Mouse (Mus musculus): ENCODE results near the gene Chka. TPM values are rescaled to one million over a fixed set of nuclear protein-coding genes. Genes with fewer than 3 reads are reported as not detected.

Chka gene
- total RNA-seq (2012; rRNA removed): 79.6 and 86.1 TPM in 2 replicates

GRCm38 (mm10) chr19:3851502-3851962, at the start of gene Chka:
Chka (plus strand) TSS chr19:3851773.
- peak; percentile 59; the same call in 1 of the 2 replicates for TF ChIP-seq HCFC1 (IDR thresholded peaks at IDR 0.05; ENCODE audit: borderline replicate concordance, insufficient read depth, low read length)
- TF ChIP-seq ZC3H11A (IDR thresholded peaks at IDR 0.05; ENCODE audit: borderline replicate concordance, low read depth, low read length): no peak
- Histone ChIP-seq H3K9me3 (ENCODE audit: control insufficient read depth, insufficient read depth, low read depth, low read length) (no peaks in the 10 kb centered on the region), H3K9ac (ENCODE audit: insufficient read depth, low read depth, low read length, poor library complexity, severe bottlenecking) (peak within 1 kb of the TSS; percentile 95), H3K4me1 (ENCODE audit: control insufficient read depth in 2 of 2, insufficient read depth in 2 of 2, low read length in 2 of 2, poor library complexity in 1 of 2) (peaks cover 4 to 20% of the 10 kb centered on the region in 2 experiments; a peak in 2 of 4 replicates), H3K27ac (ENCODE audit: insufficient read depth, low read depth, low read length, poor library complexity, severe bottlenecking) (peak within 1 kb of the TSS; percentile 89), H3K4me3 (ENCODE audit: insufficient read depth in 1 of 2, low read depth in 1 of 2, low read length in 2 of 2, poor library complexity in 1 of 2, severe bottlenecking in 1 of 2) (peak within 1 kb of the TSS; percentile 90), H3K36me3 (ENCODE audit: control insufficient read depth, insufficient read depth, low read length, poor library complexity, severe bottlenecking) (no peaks in the 10 kb centered on the region)
- peak; percentile 97 for DNase-seq (ENCODE audit: low read depth, low spot score)
- in situ Hi-C loops (cut with MboI; ENCODE audit: low sequenced_read_pairs in 2 of 2, unreplicated experiment in 2 of 2): no loop called here

- Histone ChIP-seq H3K4me3 (ENCODE audit: insufficient read depth in 1 of 2, low read depth in 1 of 2, low read length in 2 of 2, poor library complexity in 1 of 2, severe bottlenecking in 1 of 2) (no peak overlapping the region), H3K4me1 (ENCODE audit: control insufficient read depth in 2 of 2, insufficient read depth in 2 of 2, low read length in 2 of 2, poor library complexity in 1 of 2) (no peaks in the 10 kb centered on the region), H3K27ac (ENCODE audit: insufficient read depth, low read depth, low read length, poor library complexity, severe bottlenecking) (no peak overlapping the region), H3K36me3 (ENCODE audit: control insufficient read depth, insufficient read depth, low read length, poor library complexity, severe bottlenecking) (peaks cover 17% of the 10 kb centered on the region), H3K9ac (ENCODE audit: insufficient read depth, low read depth, low read length, poor library complexity, severe bottlenecking) (no peak overlapping the region), H3K9me3 (ENCODE audit: control insufficient read depth, insufficient read depth, low read depth, low read length) (no peaks in the 10 kb centered on the region)
- DNase-seq (ENCODE audit: low read depth, low spot score): no peak
- no peak for TF ChIP-seq ZC3H11A (IDR thresholded peaks at IDR 0.05; ENCODE audit: borderline replicate concordance, low read depth, low read length)
- TF ChIP-seq MAFK (IDR thresholded peaks at IDR 0.05; ENCODE audit: insufficient read depth, low read depth, low read length): no peak
- TF ChIP-seq HCFC1 (IDR thresholded peaks at IDR 0.05; ENCODE audit: borderline replicate concordance, insufficient read depth, low read length): no peak
- TF ChIP-seq CHD2 (IDR thresholded peaks at IDR 0.05; ENCODE audit: low read depth, low read length): no peak
- no peak for TF ChIP-seq ZNF384 (IDR thresholded peaks at IDR 0.05; ENCODE audit: low read depth, low read length)
- in situ Hi-C loops (cut with MboI; ENCODE audit: low sequenced_read_pairs in 2 of 2, unreplicated experiment in 2 of 2): no loop called here
Measured at GRCm38 (mm10) chr19:3805526-3805925, 46.0 kb upstream of the Chka start.

GRCm38 (mm10) chr19:3810536-3811233, 40.9 kb upstream of the Chka start:
- TF ChIP-seq HCFC1 (IDR thresholded peaks at IDR 0.05; ENCODE audit: borderline replicate concordance, insufficient read depth, low read length): no peak
- TF ChIP-seq ZC3H11A (IDR thresholded peaks at IDR 0.05; ENCODE audit: borderline replicate concordance, low read depth, low read length): no peak
- no peak for TF ChIP-seq ZNF384 (IDR thresholded peaks at IDR 0.05; ENCODE audit: low read depth, low read length)
- no peak for TF ChIP-seq MAFK (IDR thresholded peaks at IDR 0.05; ENCODE audit: insufficient read depth, low read depth, low read length)
- TF ChIP-seq CHD2 (IDR thresholded peaks at IDR 0.05; ENCODE audit: low read depth, low read length): no peak

GRCm38 (mm10) chr19:3814461-3814860, 37.1 kb upstream of the Chka start:
- no peak overlapping the region for H3K9ac ChIP-seq (ENCODE audit: insufficient read depth, low read depth, low read length, poor library complexity, severe bottlenecking)
- peaks cover 0 to 2% of the 10 kb centered on the region in 2 experiments; a peak in 1 of 4 replicates for H3K4me1 ChIP-seq (ENCODE audit: control insufficient read depth in 2 of 2, insufficient read depth in 2 of 2, low read length in 2 of 2, poor library complexity in 1 of 2)
- no peak overlapping the region for H3K4me3 ChIP-seq (ENCODE audit: insufficient read depth in 1 of 2, low read depth in 1 of 2, low read length in 2 of 2, poor library complexity in 1 of 2, severe bottlenecking in 1 of 2)
- H3K36me3 ChIP-seq (ENCODE audit: control insufficient read depth, insufficient read depth, low read length, poor library complexity, severe bottlenecking): peaks cover 8% of the 10 kb centered on the region; the same call in 1 of the 2 replicates
- no peak for TF ChIP-seq CHD2 (IDR thresholded peaks at IDR 0.05; ENCODE audit: low read depth, low read length)
- TF ChIP-seq ZNF384 (IDR thresholded peaks at IDR 0.05; ENCODE audit: low read depth, low read length): no peak
- no peak for TF ChIP-seq ZC3H11A (IDR thresholded peaks at IDR 0.05; ENCODE audit: borderline replicate concordance, low read depth, low read length)
- no peak for TF ChIP-seq HCFC1 (IDR thresholded peaks at IDR 0.05; ENCODE audit: borderline replicate concordance, insufficient read depth, low read length)
- TF ChIP-seq MAFK (IDR thresholded peaks at IDR 0.05; ENCODE audit: insufficient read depth, low read depth, low read length): no peak
- in situ Hi-C loops (cut with MboI; ENCODE audit: low sequenced_read_pairs in 2 of 2, unreplicated experiment in 2 of 2): no loop called here
- no peak for DNase-seq (ENCODE audit: low read depth, low spot score)
- H3K9me3 ChIP-seq (ENCODE audit: control insufficient read depth, insufficient read depth, low read depth, low read length): no peaks in the 10 kb centered on the region
- H3K27ac ChIP-seq (ENCODE audit: insufficient read depth, low read depth, low read length, poor library complexity, severe bottlenecking): no peak overlapping the region

More at GRCm38 (mm10) chr19:3810536-3811233, 40.9 kb upstream of the Chka start:
- in situ Hi-C loops (cut with MboI; ENCODE audit: low sequenced_read_pairs in 2 of 2, unreplicated experiment in 2 of 2): no loop called here
- Histone ChIP-seq H3K9ac (ENCODE audit: insufficient read depth, low read depth, low read length, poor library complexity, severe bottlenecking) (no peak overlapping the region), H3K9me3 (ENCODE audit: control insufficient read depth, insufficient read depth, low read depth, low read length) (no peaks in the 10 kb centered on the region), H3K27ac (ENCODE audit: insufficient read depth, low read depth, low read length, poor library complexity, severe bottlenecking) (no peak overlapping the region), H3K4me3 (ENCODE audit: insufficient read depth in 1 of 2, low read depth in 1 of 2, low read length in 2 of 2, poor library complexity in 1 of 2, severe bottlenecking in 1 of 2) (no peak overlapping the region), H3K36me3 (ENCODE audit: control insufficient read depth, insufficient read depth, low read length, poor library complexity, severe bottlenecking) (peaks cover 12% of the 10 kb centered on the region), H3K4me1 (ENCODE audit: control insufficient read depth in 2 of 2, insufficient read depth in 2 of 2, low read length in 2 of 2, poor library complexity in 1 of 2) (peaks cover 0 to 2% of the 10 kb centered on the region in 2 experiments; a peak in 1 of 4 replicates)
- no peak for DNase-seq (ENCODE audit: low read depth, low spot score)

Data from ES-E14 (cell line).